Mouse (Mus musculus) embryonic facial prominence, embryonic 12.5 days (tissue): ENCODE data around the gene Hist2h2ab. TPM values are rescaled to one million over a fixed set of nuclear protein-coding genes. Genes with fewer than 3 reads are reported as not detected.
"Not testable (repeated sequence)": the region's sequence is repeated elsewhere in the genome, so short reads cannot be mapped to it uniquely, and the experiment has no call there.

Experiments used
- ATAC-seq: fragments of 200-750 bp; cut with Nextera tagmentation; 2 replicates; pipeline ENCODE4 v1.8.0; 2017; ENCODE audit not compliant: insufficient number of reproducible peaks, insufficient read depth, low FRiP score, low TSS enrichment
- H3K27ac ChIP-seq: fragments of 300-500 bp; sonication (generic); 2 replicates; pipeline ENCODE4 v1.5.1; 2016; ENCODE audit warnings: mild to moderate bottlenecking
- H3K27me3 ChIP-seq: fragments of 300-500 bp; sonication (generic); 2 replicates; pipeline ENCODE4 v1.6.1; 2016; ENCODE audit warnings: mild to moderate bottlenecking, moderate library complexity
- H3K36me3 ChIP-seq: fragments of 300-500 bp; sonication (generic); 2 replicates; pipeline ENCODE4 v1.6.1; 2016; ENCODE audit warnings: mild to moderate bottlenecking
- H3K4me1 ChIP-seq: fragments of 300-500 bp; sonication (generic); 2 replicates; pipeline ENCODE4 v1.6.1; 2016
- H3K4me2 ChIP-seq: fragments of 300-500 bp; sonication (generic); replicated peaks from 2 replicates; pipeline ENCODE4 v1.6.1; 2016; ENCODE audit warnings: mild to moderate bottlenecking, moderate library complexity
- H3K4me3 ChIP-seq: fragments of 300-500 bp; sonication (generic); 2 replicates; pipeline ENCODE4 v1.5.1; 2016; ENCODE audit warnings: mild to moderate bottlenecking
- H3K9ac ChIP-seq: fragments of 300-500 bp; sonication (generic); 2 replicates; pipeline ENCODE4 v1.6.1; 2016; ENCODE audit warnings: mild to moderate bottlenecking, moderate library complexity
- H3K9me3 ChIP-seq: fragments of 300-500 bp; sonication (generic); 2 replicates; pipeline ENCODE4 v1.6.1; 2016; ENCODE audit warnings: mild to moderate bottlenecking, moderate library complexity
- WGBS: fragments of 180-500 bp; shearing (Covaris S2); methylation state at CpG from one replicate; pipeline ENCODE4 v1.1.7; 2016; 5-methylcytosine and 5-hydroxymethylcytosine counted together
- polyA plus RNA-seq: library from polyadenylated mRNA; unstranded; fragments of >200 nt; fragmentation: Nextera tagmentation; extraction: Ambion mirVana; gene quantifications from 2 replicates; pipeline ENCODE4 v1.2.1, GENCODE M21; 2016

Gene Hist2h2ab
- polyA plus RNA-seq, 1 experiment from 2014 or later, result 1.6 TPM

DNA sequence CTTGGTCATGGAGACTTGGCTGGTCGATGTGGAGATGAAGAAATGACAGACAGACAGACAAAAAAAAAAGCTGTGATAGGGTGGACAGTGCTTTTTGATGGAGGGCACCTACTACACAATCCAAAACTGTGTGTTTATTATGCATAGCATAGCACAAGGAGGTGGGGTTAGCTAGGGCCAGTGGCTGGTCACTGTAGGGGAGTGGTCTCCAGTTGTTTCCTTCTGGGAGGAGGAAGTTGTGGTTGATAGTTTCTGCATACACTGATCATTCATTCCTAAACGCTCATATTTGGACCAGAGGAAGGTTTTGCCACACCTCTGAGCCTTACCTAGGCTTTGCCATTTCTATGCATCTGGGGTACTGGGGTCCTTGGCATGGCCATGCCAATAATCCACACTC, 10.7 kb downstream of the Hist2h2ab start:
- Histone ChIP-seq H3K27ac (no peak overlapping the region), H3K36me3 (no peaks in the 10 kb centered on the region), H3K9me3 (no peaks in the 10 kb centered on the region), H3K9ac (no peak overlapping the region), H3K4me3 (no peak overlapping the region), H3K27me3 (no peaks in the 10 kb centered on the region), H3K4me2 (no peak overlapping the region), H3K4me1 (no peaks in the 10 kb centered on the region)
- 54% methylated on average over 2 of the region's 2 CpGs for WGBS
- ATAC-seq, result no peak

DNA sequence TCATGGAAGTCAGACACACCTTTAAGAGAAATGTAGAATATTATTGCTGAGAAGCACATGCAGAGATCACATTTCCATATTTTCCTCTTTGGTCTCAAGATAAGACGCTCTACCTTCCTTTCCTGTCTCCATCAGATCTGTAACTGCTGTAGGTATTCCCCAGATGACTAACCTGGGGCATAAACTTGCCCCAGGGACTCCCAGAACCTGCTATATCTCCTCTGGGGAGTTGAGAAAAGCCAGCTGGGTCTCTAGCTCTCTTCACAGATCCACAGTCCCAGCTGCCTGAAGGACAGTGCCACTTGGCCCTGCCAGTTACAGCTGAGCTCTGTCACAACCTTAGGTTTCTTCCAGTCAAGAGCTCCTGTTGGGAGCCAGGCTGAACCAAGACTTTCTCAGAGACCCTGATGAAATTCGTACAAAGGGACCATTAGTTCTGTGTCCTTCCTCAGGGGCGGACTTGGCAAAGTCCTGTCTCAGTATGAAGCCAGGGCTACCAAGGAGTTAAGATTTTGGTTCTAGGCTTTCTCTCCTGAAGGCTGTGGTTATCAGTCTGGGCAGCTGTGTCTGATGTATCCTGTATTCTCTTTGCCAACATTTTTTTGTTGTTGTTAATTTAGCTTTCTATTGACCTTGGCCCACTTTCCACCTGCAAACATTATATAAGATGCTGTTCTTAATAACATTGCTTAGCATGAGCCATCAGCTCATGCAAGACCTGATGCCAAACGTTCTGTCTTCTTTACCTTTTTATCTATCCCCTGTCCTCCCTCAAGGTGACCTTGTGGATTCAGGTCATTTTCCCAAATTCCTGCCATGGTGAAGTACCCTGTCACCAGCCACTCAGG, 11.5 kb downstream of the Hist2h2ab start:
- Histone ChIP-seq H3K4me1 (no peaks in the 10 kb centered on the region), H3K4me2 (no peak overlapping the region), H3K9me3 (no peaks in the 10 kb centered on the region), H3K27me3 (no peaks in the 10 kb centered on the region), H3K4me3 (no peak overlapping the region), H3K27ac (no peak overlapping the region), H3K36me3 (no peaks in the 10 kb centered on the region), H3K9ac (no peak overlapping the region)
- WGBS, result 72% methylated on average over 4 of the region's 4 CpGs
- ATAC-seq, result no peak

DNA sequence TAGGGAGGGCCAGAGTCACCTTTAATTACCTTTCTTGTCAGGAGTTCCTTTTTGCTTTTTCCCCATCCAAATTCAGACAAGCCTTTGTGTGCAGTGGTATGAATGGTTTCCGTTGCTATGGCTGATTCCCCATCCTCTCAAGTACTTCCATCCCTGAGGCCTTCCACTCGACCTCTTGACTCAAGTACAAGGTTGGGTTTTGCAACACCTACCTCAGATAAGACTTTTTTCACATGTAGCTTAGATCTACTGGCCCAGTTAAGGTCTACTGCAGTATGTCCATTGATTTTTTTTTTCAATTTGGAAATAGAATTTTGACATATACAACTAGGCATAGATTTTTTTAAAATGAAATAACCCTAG, 12.1 kb downstream of the Hist2h2ab start:
- no peaks in the 10 kb centered on the region for H3K27me3 ChIP-seq
- H3K9me3 ChIP-seq, result no peaks in the 10 kb centered on the region
- no peaks in the 10 kb centered on the region for H3K36me3 ChIP-seq
- H3K4me1 ChIP-seq, result peaks cover 4% of the 10 kb centered on the region
- 65% methylated on average over 2 of the region's 2 CpGs for WGBS
- no peak overlapping the region for H3K9ac ChIP-seq
- no peak overlapping the region for H3K4me2 ChIP-seq
- no peak overlapping the region for H3K27ac ChIP-seq
- H3K4me3 ChIP-seq, result no peak overlapping the region
- ATAC-seq, result no peak

DNA sequence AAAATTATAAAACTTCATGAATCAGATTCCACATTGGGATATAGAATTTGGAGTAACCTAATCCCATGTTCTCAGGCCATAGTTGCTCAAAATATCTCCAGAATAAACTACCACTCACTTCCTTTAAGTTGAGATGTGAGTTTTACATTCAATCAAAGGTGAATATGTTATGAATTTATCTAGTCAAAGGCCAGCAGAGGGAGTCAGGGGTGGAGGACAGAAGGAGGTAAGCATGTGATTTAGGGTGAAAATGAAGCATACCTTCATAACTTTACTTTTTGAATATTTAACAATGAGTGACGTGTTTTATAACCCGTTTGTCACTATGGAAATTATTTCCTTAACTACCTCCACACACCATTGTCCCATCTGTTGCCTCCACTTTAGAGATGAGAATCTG, 15.2 kb downstream of the Hist2h2ab start:
- no peak overlapping the region for H3K27ac ChIP-seq
- 87% methylated on average over 2 of the region's 2 CpGs for WGBS
- H3K9ac ChIP-seq, result no peak overlapping the region
- no peaks in the 10 kb centered on the region for H3K9me3 ChIP-seq
- H3K4me1 ChIP-seq, result peaks cover 19% of the 10 kb centered on the region
- H3K36me3 ChIP-seq, result no peaks in the 10 kb centered on the region
- H3K4me2 ChIP-seq, result no peak overlapping the region
- no peaks in the 10 kb centered on the region for H3K27me3 ChIP-seq
- no peak for ATAC-seq
- no peak overlapping the region for H3K4me3 ChIP-seq

- Histone ChIP-seq H3K9ac (no peak overlapping the region), H3K27ac (peak overlapping the region; percentile 7; the same call in 1 of the 2 replicates), H3K36me3 (no peaks in the 10 kb centered on the region), H3K4me1 (peaks cover 19% of the 10 kb centered on the region), H3K4me3 (no peak overlapping the region), H3K9me3 (no peaks in the 10 kb centered on the region), H3K27me3 (no peaks in the 10 kb centered on the region), H3K4me2 (no peak overlapping the region)
- ATAC-seq, result no peak
- 47% methylated on average over 3 of the region's 3 CpGs for WGBS
Measured at GRCm38 (mm10) chr3:96235836-96236235, 16.2 kb downstream of the Hist2h2ab start.

DNA sequence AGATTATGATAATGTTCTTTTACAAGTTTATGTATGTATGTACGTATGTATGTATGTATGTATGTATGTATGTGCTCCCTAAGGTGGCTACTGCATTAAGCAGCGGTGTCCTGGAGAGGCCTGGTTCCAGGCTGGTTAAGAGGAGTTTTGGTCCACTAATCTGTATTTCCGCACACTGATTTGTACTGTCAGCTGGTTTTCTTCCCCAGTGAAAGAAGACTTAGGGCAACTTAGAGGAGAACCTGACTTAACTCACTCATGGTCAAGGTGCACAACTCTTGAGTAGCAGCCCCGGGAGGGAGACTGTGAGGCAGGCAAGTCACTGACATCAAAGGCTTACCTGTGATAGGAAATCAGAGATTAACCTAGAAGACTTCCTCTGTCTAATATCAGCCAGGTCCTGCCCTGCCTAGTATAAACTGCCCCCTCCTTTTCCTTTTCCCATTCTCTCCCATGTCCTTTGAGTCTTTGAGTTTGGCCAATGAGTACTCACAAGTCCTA, 17.2 kb downstream of the Hist2h2ab start:
- H3K9ac ChIP-seq, result peak overlapping the region; percentile 70
- H3K27ac ChIP-seq, result peak overlapping the region; percentile 85
- no peaks in the 10 kb centered on the region for H3K27me3 ChIP-seq
- ATAC-seq, result no peak
- 71% methylated on average over 4 of the region's 4 CpGs for WGBS
- H3K4me1 ChIP-seq, result peaks cover 19% of the 10 kb centered on the region
- H3K4me2 ChIP-seq, result peak overlapping the region; percentile 69
- peak overlapping the region; percentile 50 for H3K4me3 ChIP-seq
- no peaks in the 10 kb centered on the region for H3K9me3 ChIP-seq
- no peaks in the 10 kb centered on the region for H3K36me3 ChIP-seq

- Histone ChIP-seq H3K4me2 (peak overlapping the region; percentile 69), H3K9ac (peak overlapping the region; percentile 70), H3K27ac (peak overlapping the region; percentile 85), H3K4me1 (peaks cover 21% of the 10 kb centered on the region), H3K4me3 (peak overlapping the region; percentile 50), H3K9me3 (no peaks in the 10 kb centered on the region), H3K27me3 (no peaks in the 10 kb centered on the region), H3K36me3 (no peaks in the 10 kb centered on the region)
- no peak for ATAC-seq
- 23% methylated on average over 7 of the region's 7 CpGs for WGBS
Measured at GRCm38 (mm10) chr3:96237335-96237903, 17.8 kb downstream of the Hist2h2ab start.

DNA sequence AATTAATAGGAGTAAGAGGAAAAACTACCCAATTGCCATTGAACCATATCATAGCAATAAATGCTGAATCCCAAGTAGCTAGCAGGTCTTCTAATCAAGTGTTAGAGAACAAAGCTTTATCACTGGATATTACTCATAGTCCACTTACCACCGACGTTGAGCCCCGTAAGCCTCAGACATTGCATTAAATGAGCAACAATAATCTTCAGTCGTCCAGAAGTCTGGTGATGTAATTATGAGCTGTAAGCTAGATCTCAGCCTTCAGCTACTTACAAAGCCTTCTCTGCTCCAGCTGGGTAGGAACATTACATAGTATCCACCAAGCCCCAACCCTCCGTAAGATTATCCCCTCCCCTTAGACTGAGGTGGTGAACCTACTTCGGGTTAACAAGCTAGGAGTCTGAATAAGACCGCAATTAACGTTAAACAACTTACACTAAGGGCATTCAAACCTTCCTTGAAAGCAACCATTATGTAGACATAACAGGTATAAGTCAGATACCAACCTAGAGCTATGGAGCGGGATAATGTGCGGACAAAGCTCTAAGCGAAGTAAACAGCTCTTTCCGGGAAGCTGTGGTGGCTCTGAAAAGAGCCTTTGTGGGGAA, 18.3 kb downstream of the Hist2h2ab start:
- H3K4me2 ChIP-seq, result peak overlapping the region; percentile 69
- no peaks in the 10 kb centered on the region for H3K36me3 ChIP-seq
- 1% methylated on average over 12 of the region's 12 CpGs for WGBS
- peak overlapping the region; percentile 85 for H3K27ac ChIP-seq
- H3K9me3 ChIP-seq, result no peaks in the 10 kb centered on the region
- peak overlapping the region; percentile 50 for H3K4me3 ChIP-seq
- H3K4me1 ChIP-seq, result peaks cover 21% of the 10 kb centered on the region
- H3K9ac ChIP-seq, result peak overlapping the region; percentile 70
- ATAC-seq, result no peak
- H3K27me3 ChIP-seq, result no peaks in the 10 kb centered on the region

DNA sequence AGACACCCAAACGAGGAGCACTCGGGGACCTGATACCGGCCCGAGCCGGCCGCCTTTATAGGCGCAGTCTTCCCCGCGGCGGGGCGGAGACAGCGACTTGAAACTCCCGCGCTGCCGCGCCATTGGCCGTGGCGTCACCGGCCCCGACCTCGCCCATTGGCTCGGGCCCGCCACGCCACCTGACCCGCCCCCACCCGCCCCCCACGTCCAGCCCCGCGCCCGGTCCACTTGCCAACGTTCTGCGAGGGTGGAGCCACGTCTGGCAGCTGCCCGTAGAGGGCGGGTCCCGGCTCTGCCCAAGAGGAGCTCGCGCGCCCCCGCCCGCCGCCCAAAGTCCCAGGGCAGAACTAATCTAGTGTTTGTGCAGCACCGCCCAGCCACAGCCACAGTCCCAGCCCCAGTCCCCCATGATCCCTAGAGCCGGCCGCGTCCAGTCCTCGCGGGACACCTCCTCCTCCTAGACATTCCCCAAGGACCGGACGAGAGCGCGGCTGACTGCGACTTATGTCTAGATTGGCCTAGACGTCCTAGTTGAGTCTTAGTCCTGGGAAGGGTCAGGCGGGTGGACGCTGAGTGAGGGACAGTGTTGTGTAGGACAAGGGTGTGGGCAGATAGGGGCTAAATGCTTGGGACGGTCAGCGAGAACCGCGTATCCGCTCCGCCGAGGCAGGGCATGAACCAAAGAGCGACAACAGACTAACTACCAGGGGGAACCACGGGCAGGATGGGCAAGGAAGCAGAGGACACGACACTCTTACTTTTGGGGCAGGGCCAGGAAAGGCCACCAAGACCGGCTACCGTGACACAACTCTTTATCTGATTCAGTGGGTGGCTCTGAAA, 19.5 kb downstream of the Hist2h2ab start, which contains the start of gene Hist2h3c2:
Gene Hist2h3c2 (minus strand): TSS at position 174 of the 840 bp plus-strand sequence.
- H3K36me3 ChIP-seq, result not testable (repeated sequence)

GRCm38 (mm10) chr3:96239949-96240798, 20.5 kb downstream of the Hist2h2ab start, which contains the start of gene Hist2h2aa2:
Gene Hist2h2aa2, minus strand, starts transcription at chr3:96240276.
- H3K4me2 ChIP-seq, result peak within 1 kb of the TSS; percentile 31
- H3K4me1 ChIP-seq, result peaks cover 32% of the 10 kb centered on the region
- peak; percentile 85 for ATAC-seq
- not testable (repeated sequence) for H3K36me3 ChIP-seq, H3K9me3 ChIP-seq, H3K27me3 ChIP-seq
- H3K27ac ChIP-seq, result peak within 1 kb of the TSS; percentile 90
- H3K4me3 ChIP-seq, result peak within 1 kb of the TSS; percentile 32
- 3% methylated on average over 42 of the region's 85 CpGs for WGBS
- H3K9ac ChIP-seq, result peak within 1 kb of the TSS; percentile 36; the same call in 1 of the 2 replicates

More for the DNA sequence above, 19.5 kb downstream of the Hist2h2ab start, which contains the start of gene Hist2h3c2:
- Histone ChIP-seq H3K4me3 (peak within 1 kb of the TSS; percentile 50), H3K9ac (peak within 1 kb of the TSS; percentile 70), H3K4me1 (peaks cover 27% of the 10 kb centered on the region), H3K27ac (peak within 1 kb of the TSS; percentile 85), H3K4me2 (peak within 1 kb of the TSS; percentile 69)
- H3K27me3 ChIP-seq, H3K9me3 ChIP-seq: not testable (repeated sequence)
- ATAC-seq, result peak; percentile 90
- WGBS, result 1% methylated on average over 14 of the region's 68 CpGs
